Mouse (Mus musculus) cortical plate, adult 2 months (tissue): ENCODE data around the gene Gm572.

Experiments used
- CTCF ChIP-seq: fragments of 200-500 bp; IDR thresholded peaks from 2 replicates; pipeline ENCODE4 v1.5.1; 2011; ENCODE audit warnings: mild to moderate bottlenecking, control low read depth, low read length; ENCODE audit not compliant: insufficient read depth; ENCODE audit errors: extremely low read depth
- POLR2A ChIP-seq: fragments of 200-500 bp; IDR thresholded peaks from 2 replicates; pipeline ENCODE4 v1.6.1; 2011; ENCODE audit warnings: mild to moderate bottlenecking, low read length, control low read depth; ENCODE audit not compliant: insufficient read depth; ENCODE audit errors: extremely low read depth

DNA sequence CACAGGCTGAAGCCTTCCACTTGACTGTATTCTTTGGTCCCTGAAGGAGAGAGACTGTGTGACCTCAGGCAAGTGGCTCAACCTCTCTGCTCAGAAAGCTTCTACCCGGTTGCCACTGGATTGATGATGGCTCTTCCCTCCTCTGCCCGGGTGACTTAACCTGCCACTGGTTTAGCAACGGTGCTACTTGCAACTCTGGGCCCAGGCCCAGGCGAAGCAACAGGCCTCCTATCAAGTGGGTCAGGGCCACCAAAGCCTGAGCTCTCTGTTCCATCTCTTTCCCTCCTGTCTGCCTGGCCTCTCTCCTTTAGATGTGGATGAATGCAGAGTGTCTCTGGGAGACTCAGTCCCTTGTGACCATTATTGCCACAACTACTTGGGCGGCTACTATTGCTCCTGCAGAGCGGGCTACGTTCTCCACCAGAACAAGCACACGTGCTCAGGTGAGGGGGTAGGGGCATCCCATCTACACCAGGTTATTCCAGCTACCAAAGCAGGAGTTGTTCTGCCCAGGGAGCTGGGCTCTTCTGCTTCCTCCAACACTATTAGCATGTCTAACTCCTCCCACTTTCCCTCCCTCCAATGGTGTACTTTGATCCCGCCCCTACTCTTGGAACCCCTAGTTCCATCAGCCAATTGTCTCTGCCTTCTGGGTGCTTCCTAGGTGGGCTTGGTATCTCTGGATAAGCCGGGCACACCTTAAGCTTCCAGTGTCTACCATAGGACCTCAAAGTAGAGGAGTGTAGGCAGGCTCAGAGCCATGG, 39.6 kb upstream of the Gm572 start:
- TF ChIP-seq POLR2A, result no peak
- no peak for TF ChIP-seq CTCF
